In the genomic region with DNA sequence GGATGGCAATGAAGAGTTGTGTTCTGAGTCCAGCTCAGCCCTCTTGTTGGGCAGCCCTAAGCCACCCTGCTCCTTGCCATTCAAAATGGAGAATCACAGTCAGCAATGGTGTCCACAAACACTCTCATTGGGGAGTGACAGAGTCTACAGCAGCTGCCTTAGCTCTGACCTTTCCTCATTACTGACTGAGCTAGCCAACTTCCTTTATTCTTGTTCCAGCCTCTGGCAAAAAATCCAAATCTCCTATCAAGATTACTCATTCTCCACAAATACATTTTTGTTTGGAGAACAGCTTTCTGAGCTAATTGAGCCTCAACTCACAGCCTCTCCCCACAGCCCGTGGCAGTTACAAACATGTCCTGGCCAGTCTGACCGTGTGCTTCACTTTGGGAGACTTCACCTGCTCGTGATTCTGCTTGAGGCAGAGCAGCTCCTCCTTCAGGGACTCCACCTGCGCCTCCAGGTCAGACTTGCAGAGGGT, we compare ENCODE assay signal across 27 mouse cellular contexts. TPM values are rescaled to one million over a fixed set of nuclear protein-coding genes. Genes with fewer than 3 reads are reported as not detected.
DNase-seq lines count a peak whose midpoint lies in the region; ATAC-seq and TF ChIP-seq lines count a peak whose summit lies in the region.
"Had no signal": no experiment of that assay in that cellular context is flagged by ENCODE, and none has a peak within 500 bp of the region (broad histone marks: within the 10 kb centered on the region; RNA-seq: fewer than 3 reads in every experiment).

No protein-coding gene starts in this region.

- TF ChIP-seq EP300 in lung, postnatal 0 days (IDR thresholded peaks at IDR 0.05): no peak; the same call in 1 of the 2 replicates

- no peak overlapping the region; the same call in 1 of the 2 replicates for H3K27ac ChIP-seq in lung, postnatal 0 days (ENCODE audit: low read length)
- peak overlapping the region; percentile 63 for H3K27ac ChIP-seq in stomach, embryonic 16.5 days (ENCODE audit: low read length)
- H3K27ac ChIP-seq: embryonic facial prominence, embryonic 12.5 days; forebrain, embryonic 15.5 days; hindbrain, embryonic 15.5 days; intestine, embryonic 15.5 days; layer of hippocampus, adult 2 months had no signal

- no peaks in the 10 kb centered on the region for H3K9me3 ChIP-seq in lung, postnatal 0 days (ENCODE audit: low read length)
- no peaks in the 10 kb centered on the region for H3K9me3 ChIP-seq in stomach, embryonic 16.5 days (replicated peaks; ENCODE audit: control insufficient read depth, low read length)
- H3K9me3 ChIP-seq: embryonic facial prominence, embryonic 12.5 days; forebrain, embryonic 15.5 days; hindbrain, embryonic 15.5 days; intestine, embryonic 15.5 days had no signal

- H3K36me3 ChIP-seq in lung, postnatal 0 days (ENCODE audit: insufficient read depth, low read length): no peaks in the 10 kb centered on the region
- H3K36me3 ChIP-seq in stomach, embryonic 16.5 days (ENCODE audit: control insufficient read depth, insufficient read depth, low read length): no peaks in the 10 kb centered on the region
- H3K36me3 ChIP-seq: embryonic facial prominence, embryonic 12.5 days; forebrain, embryonic 15.5 days; hindbrain, embryonic 15.5 days; intestine, embryonic 15.5 days had no signal

- 36% methylated on average over 4 of the region's 4 CpGs for WGBS in lung, postnatal 0 days
- WGBS in stomach, embryonic 16.5 days: 49% methylated on average over 4 of the region's 4 CpGs

- no peaks in the 10 kb centered on the region for H3K4me1 ChIP-seq in lung, postnatal 0 days (ENCODE audit: insufficient read depth, low read depth, low read length)
- H3K4me1 ChIP-seq in stomach, embryonic 16.5 days (ENCODE audit: control insufficient read depth, insufficient read depth, low read length): 0 out of 2 replicates have a peak, but pooled peaks cover 3% of the 10 kb centered on the region
- H3K4me1 ChIP-seq: embryonic facial prominence, embryonic 12.5 days; forebrain, embryonic 15.5 days; hindbrain, embryonic 15.5 days; intestine, embryonic 15.5 days had no signal

- ATAC-seq in lung, postnatal 0 days: peak; percentile 83
- ATAC-seq in stomach, embryonic 16.5 days (ENCODE audit: insufficient read depth, low FRiP score): peak; percentile 72
- no peak for ATAC-seq in cerebellum, adult (ENCODE audit: insufficient number of reproducible peaks, low FRiP score, low TSS enrichment)
- ATAC-seq: forebrain, embryonic 15.5 days; intestine, embryonic 15.5 days; liver, postnatal 0 days had no signal

- no peak for TF ChIP-seq CTCF in lung, postnatal 0 days (IDR thresholded peaks at IDR 0.05)

- H3K4me3 ChIP-seq in lung, postnatal 0 days (ENCODE audit: low read depth, low read length): no peak overlapping the region
- no peak overlapping the region for H3K4me3 ChIP-seq in stomach, embryonic 16.5 days (replicated peaks; ENCODE audit: low read length)
- H3K4me3 ChIP-seq: embryonic facial prominence, embryonic 12.5 days; forebrain, embryonic 15.5 days; hindbrain, embryonic 15.5 days; intestine, embryonic 15.5 days; layer of hippocampus, adult 2 months had no signal

- H3K4me2 ChIP-seq in lung, postnatal 0 days (replicated peaks; ENCODE audit: low read depth, low read length): no peak overlapping the region
- H3K4me2 ChIP-seq in stomach, embryonic 16.5 days (ENCODE audit: low read depth, low read length): no peak overlapping the region
- H3K4me2 ChIP-seq: embryonic facial prominence, embryonic 12.5 days; forebrain, embryonic 15.5 days; hindbrain, embryonic 15.5 days; intestine, embryonic 15.5 days had no signal

- DNase-seq in kidney, postnatal 10 days: peak; percentile 9
- DNase-seq in kidney, adult 18-20 months: no peak
- DNase-seq in Muller cell, postnatal 12 days (ENCODE audit: inconsistent ontology term): peak; percentile 64
- peak; percentile 89 for DNase-seq in lung, postnatal 0 days (ENCODE audit: low spot score)
- DNase-seq in thymus, postnatal 36 days: no peak
- DNase-seq in testis, postnatal 10 days (ENCODE audit: low spot score): no peak
- DNase-seq: B cell, adult 2 months; cerebellum, adult 2 months; heart, postnatal 36 days; layer of hippocampus, postnatal 36 days; left cerebral cortex, postnatal 4 days; liver; liver, postnatal 0 days; right cerebral cortex, postnatal 25 days had no signal

- H3K27me3 ChIP-seq in lung, postnatal 0 days (replicated peaks; ENCODE audit: insufficient read depth, low read length): no peaks in the 10 kb centered on the region
- H3K27me3 ChIP-seq in stomach, embryonic 16.5 days (ENCODE audit: control insufficient read depth, insufficient read depth, low read length): no peaks in the 10 kb centered on the region
- H3K27me3 ChIP-seq: embryonic facial prominence, embryonic 12.5 days; forebrain, embryonic 15.5 days; hindbrain, embryonic 15.5 days; intestine, embryonic 15.5 days had no signal

- no peak overlapping the region for H3K9ac ChIP-seq in lung, postnatal 0 days (replicated peaks; ENCODE audit: low read depth)
- no peak overlapping the region for H3K9ac ChIP-seq in stomach, embryonic 16.5 days (ENCODE audit: low read length)
- H3K9ac ChIP-seq: embryonic facial prominence, embryonic 12.5 days; forebrain, embryonic 15.5 days; hindbrain, embryonic 15.5 days; intestine, embryonic 15.5 days; liver, postnatal 0 days had no signal

RNA-seq across cellular contexts. Expression of a gene that starts 2.3 kb away (rescaled TPM):
- 0.17 and 0.23 TPM in 2 replicates for polyA plus RNA-seq in lung, postnatal 0 days (2015; fragmentation: Nextera tagmentation; extraction: Ambion mirVana)
- polyA plus RNA-seq in stomach, embryonic 16.5 days (2015; fragmentation: Nextera tagmentation; extraction: Ambion mirVana): 0.23 and 0.34 TPM in 2 replicates
- polyA plus RNA-seq: cerebellum, adult 2 months; forebrain, embryonic 15.5 days; heart, embryonic 14.5 days; hindbrain, embryonic 15.5 days; intestine, embryonic 15.5 days; kidney, embryonic 16.5 days; liver, postnatal 0 days; midbrain, postnatal 0 days; spleen, adult 2 months; stomach, embryonic 14.5 days had no signal

RNA-seq across cellular contexts. Expression of a gene that starts 15.9 kb away (rescaled TPM):
- polyA plus RNA-seq in lung, postnatal 0 days (2015; fragmentation: Nextera tagmentation; extraction: Ambion mirVana): 0.16 TPM in 1 of 2 replicates, not detected in the other
- 0.30 TPM in 1 of 2 replicates, not detected in the other for polyA plus RNA-seq in stomach, embryonic 16.5 days (2015; fragmentation: Nextera tagmentation; extraction: Ambion mirVana)
- polyA plus RNA-seq: cerebellum, adult 2 months; forebrain, embryonic 15.5 days; gonadal fat pad, adult 2 months; heart, embryonic 14.5 days; hindbrain, embryonic 15.5 days; liver, postnatal 0 days; spleen, adult 2 months had no signal

RNA-seq across cellular contexts. Expression of a gene that starts 19.9 kb away (rescaled TPM):
- polyA plus RNA-seq in lung, postnatal 0 days (2015; fragmentation: Nextera tagmentation; extraction: Ambion mirVana): 8.4 and 11.5 TPM in 2 replicates
- polyA plus RNA-seq in stomach, embryonic 16.5 days (2015; fragmentation: Nextera tagmentation; extraction: Ambion mirVana): not detected in 2 replicates
- polyA plus RNA-seq: forebrain, embryonic 15.5 days; gonadal fat pad, adult 2 months; heart, embryonic 14.5 days; kidney, embryonic 16.5 days; liver, postnatal 0 days; spleen, adult 2 months; stomach, embryonic 14.5 days had no signal

RNA-seq across cellular contexts. Expression of a gene that starts 27.3 kb away (rescaled TPM):
- not detected in 2 replicates for polyA plus RNA-seq in lung, postnatal 0 days (2015; fragmentation: Nextera tagmentation; extraction: Ambion mirVana)
- not detected in 2 replicates for polyA plus RNA-seq in stomach, embryonic 16.5 days (2015; fragmentation: Nextera tagmentation; extraction: Ambion mirVana)
- polyA plus RNA-seq: cerebellum, adult 2 months; embryonic facial prominence, embryonic 12.5 days; forebrain, embryonic 15.5 days; gonadal fat pad, adult 2 months; heart, embryonic 14.5 days; intestine, embryonic 15.5 days; kidney, embryonic 16.5 days; liver, postnatal 0 days; midbrain, postnatal 0 days; spleen, adult 2 months; stomach, embryonic 14.5 days had no signal

RNA-seq across cellular contexts. Expression of a gene that starts 27.6 kb away (rescaled TPM):
- polyA plus RNA-seq in lung, postnatal 0 days (2015; fragmentation: Nextera tagmentation; extraction: Ambion mirVana): 0.11 and 0.18 TPM in 2 replicates
- 3.2 and 4.2 TPM in 2 replicates for polyA plus RNA-seq in stomach, embryonic 16.5 days (2015; fragmentation: Nextera tagmentation; extraction: Ambion mirVana)
- polyA plus RNA-seq: cerebellum, adult 2 months; embryonic facial prominence, embryonic 12.5 days; forebrain, embryonic 15.5 days; gonadal fat pad, adult 2 months; heart, embryonic 14.5 days; hindbrain, embryonic 15.5 days; intestine, embryonic 15.5 days; kidney, embryonic 16.5 days; liver, postnatal 0 days; midbrain, postnatal 0 days; spleen, adult 2 months had no signal

Comparison
In these comparisons a context has a peak if more than half of its experiments do, and no peak if none do; other contexts are left out.
1. DNase-seq: peak in kidney, postnatal 10 days (single experiment), Muller cell, postnatal 12 days (single experiment) and lung, postnatal 0 days (single experiment); none in kidney, adult 18-20 months (single experiment), thymus, postnatal 36 days (0 of 2) and testis, postnatal 10 days (single experiment).